Mouse (Mus musculus): Measurements from ENCODE around the gene Catsperg1. TPM values are rescaled to one million over a fixed set of nuclear protein-coding genes. Genes with fewer than 3 reads are reported as not detected.

Catsperg1 gene
- total and polyA plus RNA-seq, 3 experiments = 0.68 to 2.0 (median 0.93) TPM

- H3K4me1 ChIP-seq (ENCODE audit: control insufficient read depth in 1 of 2, insufficient read depth in 2 of 2) = peaks cover 4 to 14% of the 10 kb centered on the region in 2 experiments; a peak in 3 of 4 replicates
- H3K9ac ChIP-seq (ENCODE audit: insufficient read depth, low read depth) = no peak overlapping the region
- peaks cover 37% of the 10 kb centered on the region for H3K79me2 ChIP-seq (replicated peaks; ENCODE audit: control insufficient read depth, extremely low read depth, insufficient read depth, poor library complexity, severe bottlenecking)
- no peaks in the 10 kb centered on the region for H3K27me3 ChIP-seq (replicated peaks)
- in situ Hi-C loops (cut with MboI; ENCODE audit: low pct_ligation_motif_present, low pct_unique_long_range_greater_than_20kb, low sequenced_read_pairs) (no loop called here), dilution Hi-C loops (cut with MboI; ENCODE audit: extremely low pct_ligation_motif_present, extremely low pct_unique_long_range_greater_than_20kb, low sequenced_read_pairs) (no loop called here)
- H3K4me3 ChIP-seq (replicated peaks in 1 of 3; ENCODE audit: low read depth in 2 of 3, low read length in 2 of 3, poor library complexity in 1 of 3) = peak overlapping the region in 2 of 3 experiments; percentile 48 to 90
- peaks cover 19 to 30% of the 10 kb centered on the region in 2 experiments for H3K36me3 ChIP-seq (replicated peaks in 1 of 2; ENCODE audit: control insufficient read depth in 1 of 2, insufficient read depth in 1 of 2, low read length in 1 of 2)
- no peak for DNase-seq (ENCODE audit: extremely low read depth)
- TF ChIP-seq POLR2A (IDR thresholded peaks at IDR 0.05; ENCODE audit: low read depth, low read length) (no peak), CHD1 (IDR thresholded peaks at IDR 0.05; ENCODE audit: low read depth, low read length) (no peak), KAT2A (IDR thresholded peaks at IDR 0.05; ENCODE audit: insufficient replicate concordance, low read length) (no peak), JUN (IDR thresholded peaks at IDR 0.05; ENCODE audit: insufficient read depth, low read depth, low read length) (no peak), PAX5 (IDR thresholded peaks at IDR 0.05; ENCODE audit: low read length) (no peak), EP300 (IDR thresholded peaks at IDR 0.05; ENCODE audit: low read length) (no peak), MYC (IDR thresholded peaks at IDR 0.05; ENCODE audit: low read depth, low read length) (no peak), RCOR1 (conservative IDR thresholded peaks at IDR 0.05; ENCODE audit: low read depth, low read length) (no peak), BHLHE40 (IDR thresholded peaks at IDR 0.05; ENCODE audit: low read depth, low read length) (no peak), ZC3H11A (IDR thresholded peaks at IDR 0.05; ENCODE audit: low read depth, low read length) (no peak), TCF12 (IDR thresholded peaks at IDR 0.05; ENCODE audit: low read depth, low read length) (no peak), MAFK (IDR thresholded peaks at IDR 0.05; ENCODE audit: insufficient replicate concordance, low read length) (no peak), ZNF384 (IDR thresholded peaks at IDR 0.05; ENCODE audit: low read depth, low read length) (no peak), MAX (IDR thresholded peaks at IDR 0.05; ENCODE audit: low read length) (no peak)
- no peaks in the 10 kb centered on the region for H3K9me3 ChIP-seq (replicated peaks; ENCODE audit: low read length)
- H3K27ac ChIP-seq (ENCODE audit: insufficient read depth, low read depth) = no peak overlapping the region
- H3K4me2 ChIP-seq (ENCODE audit: insufficient read depth, low read depth, poor library complexity, severe bottlenecking) = peak overlapping the region; percentile 45
Observed at GRCm38 (mm10) chr7:29180854-29181236, 33.0 kb downstream of the Catsperg1 start.

- peaks cover 25 to 36% of the 10 kb centered on the region in 2 experiments for H3K36me3 ChIP-seq (replicated peaks in 1 of 2; ENCODE audit: control insufficient read depth in 1 of 2, insufficient read depth in 1 of 2, low read length in 1 of 2)
- peaks cover 4 to 14% of the 10 kb centered on the region in 2 experiments; a peak in 3 of 4 replicates for H3K4me1 ChIP-seq (ENCODE audit: control insufficient read depth in 1 of 2, insufficient read depth in 2 of 2)
- peak; percentile 98 for DNase-seq (ENCODE audit: extremely low read depth)
- dilution Hi-C loops (cut with MboI; ENCODE audit: extremely low pct_ligation_motif_present, extremely low pct_unique_long_range_greater_than_20kb, low sequenced_read_pairs) (no loop called here), in situ Hi-C loops (cut with MboI; ENCODE audit: low pct_ligation_motif_present, low pct_unique_long_range_greater_than_20kb, low sequenced_read_pairs) (no loop called here)
- H3K9me3 ChIP-seq (replicated peaks; ENCODE audit: low read length) = no peaks in the 10 kb centered on the region
- peak within 1 kb of the TSS; percentile 99 for H3K9ac ChIP-seq (ENCODE audit: insufficient read depth, low read depth)
- H3K27ac ChIP-seq (ENCODE audit: insufficient read depth, low read depth) = peak within 1 kb of the TSS; percentile 81
- peak within 1 kb of the TSS; percentile 90 to 97 (median 96) for H3K4me3 ChIP-seq (replicated peaks in 1 of 3; ENCODE audit: low read depth in 2 of 3, low read length in 2 of 3, poor library complexity in 1 of 3)
- H3K27me3 ChIP-seq (replicated peaks) = no peaks in the 10 kb centered on the region
- peak within 1 kb of the TSS; percentile 97 for H3K4me2 ChIP-seq (ENCODE audit: insufficient read depth, low read depth, poor library complexity, severe bottlenecking)
- H3K79me2 ChIP-seq (replicated peaks; ENCODE audit: control insufficient read depth, extremely low read depth, insufficient read depth, poor library complexity, severe bottlenecking) = peaks cover 37% of the 10 kb centered on the region
- TF ChIP-seq PAX5 (IDR thresholded peaks at IDR 0.05; ENCODE audit: low read length) (no peak), TCF12 (IDR thresholded peaks at IDR 0.05; ENCODE audit: low read depth, low read length) (peak; percentile 96), MAX (IDR thresholded peaks at IDR 0.05; ENCODE audit: low read length) (peak; percentile 36; the same call in 1 of the 2 replicates), POLR2A (IDR thresholded peaks at IDR 0.05; ENCODE audit: low read depth, low read length) (peak; percentile 92), NELFE (IDR thresholded peaks at IDR 0.05; ENCODE audit: low read depth, low read length) (peak; percentile 96), CTCF (conservative IDR thresholded peaks at IDR 0.05 in 1 of 2, IDR thresholded peaks at IDR 0.05 in 1 of 2; ENCODE audit: low read depth in 2 of 2, low read length in 2 of 2) (peak in 1 of 2 experiments; percentile 66; a peak in 2 of 4 replicates), KAT2A (IDR thresholded peaks at IDR 0.05; ENCODE audit: insufficient replicate concordance, low read length) (peak; percentile 61; the same call in 1 of the 2 replicates), ZKSCAN1 (IDR thresholded peaks at IDR 0.05; ENCODE audit: borderline replicate concordance, low read depth, low read length) (no peak), TBP (conservative IDR thresholded peaks at IDR 0.05; ENCODE audit: low read depth, low read length) (0 out of 2 replicates have a peak, but pooled peaks have one; percentile 33), CHD1 (IDR thresholded peaks at IDR 0.05; ENCODE audit: low read depth, low read length) (no peak), ETS1 (conservative IDR thresholded peaks at IDR 0.05; ENCODE audit: low read depth, low read length) (0 out of 2 replicates have a peak, but pooled peaks have one; percentile 33), SMC3 (IDR thresholded peaks at IDR 0.05; ENCODE audit: low read depth, low read length) (peak; percentile 43; the same call in 1 of the 2 replicates), EP300 (IDR thresholded peaks at IDR 0.05; ENCODE audit: low read length) (no peak), ZC3H11A (IDR thresholded peaks at IDR 0.05; ENCODE audit: low read depth, low read length) (no peak), E2F4 (IDR thresholded peaks at IDR 0.05; ENCODE audit: insufficient replicate concordance, low read depth, low read length) (no peak), IRF4 (IDR thresholded peaks at IDR 0.05; ENCODE audit: low read depth, low read length) (peak; percentile 68; the same call in 1 of the 2 replicates), USF2 (conservative IDR thresholded peaks at IDR 0.05; ENCODE audit: low read depth, low read length) (no peak), MAZ (IDR thresholded peaks at IDR 0.05; ENCODE audit: low read depth, low read length) (peak; percentile 84; the same call in 1 of the 2 replicates), BHLHE40 (IDR thresholded peaks at IDR 0.05; ENCODE audit: low read depth, low read length) (no peak), POLR2AphosphoS2 (IDR thresholded peaks at IDR 0.05; ENCODE audit: low read depth, low read length) (peak; percentile 56; the same call in 1 of the 2 replicates), UBTF (IDR thresholded peaks at IDR 0.05; ENCODE audit: low read depth, low read length) (peak; percentile 77; the same call in 1 of the 2 replicates), MEF2A (IDR thresholded peaks at IDR 0.05; ENCODE audit: borderline replicate concordance, low read depth, low read length) (peak; percentile 61; the same call in 1 of the 2 replicates), MAFK (IDR thresholded peaks at IDR 0.05; ENCODE audit: insufficient replicate concordance, low read length) (no peak), NRF1 (IDR thresholded peaks at IDR 0.05; ENCODE audit: low read depth, low read length) (peak; percentile 44; the same call in 1 of the 2 replicates)
Observed at GRCm38 (mm10) chr7:29180077-29180853, 33.6 kb downstream of the Catsperg1 start, which contains the start of gene Psmd8. Gene Psmd8, minus strand, starts transcription at chr7:29180701.

All from CH12.LX (cell line).